Mouse (Mus musculus) erythroblast, embryonic 14.5 days (primary cell): ENCODE data around the gene Acot11.

ENCODE experiments used
- GATA1 ChIP-seq: IDR thresholded peaks from 2 replicates; pipeline ENCODE4 v1.6.1; 2012; ENCODE audit warnings: low read length, inconsistent platforms, mixed read lengths
- TAL1 ChIP-seq: IDR thresholded peaks from 3 replicates; pipeline ENCODE4 v1.6.1; 2012; ENCODE audit warnings: low read length, inconsistent platforms, mixed read lengths

DNA sequence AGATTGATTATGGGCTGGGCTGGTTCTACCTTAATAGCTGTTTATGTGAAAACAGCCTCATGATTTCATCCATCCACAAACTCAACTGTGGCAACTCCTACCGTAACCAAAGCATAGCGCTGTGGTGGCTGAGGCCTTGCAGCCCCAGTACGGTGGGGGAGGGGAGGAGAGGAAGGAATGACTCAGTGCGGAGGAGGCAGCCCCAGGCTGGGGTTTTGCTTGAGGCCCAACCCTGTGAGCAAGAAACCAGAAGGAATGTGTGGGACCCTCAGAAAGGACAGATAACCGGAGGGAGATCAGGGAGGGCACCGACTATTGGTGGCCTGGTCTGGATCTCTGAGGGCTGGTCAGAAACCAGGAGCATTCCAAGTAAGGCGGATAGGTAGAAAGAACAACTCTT, 17.0 kb downstream of the Acot11 start:
- TF ChIP-seq GATA1 (no peak), TAL1 (no peak)
